Mouse (Mus musculus): ENCODE data around the gene Ebf1. TPM values are rescaled to one million over a fixed set of nuclear protein-coding genes. Genes with fewer than 3 reads are reported as not detected.

Ebf1 gene
- polyA plus RNA-seq, 1 experiment from 2014 or later: 8.1 TPM

DNA sequence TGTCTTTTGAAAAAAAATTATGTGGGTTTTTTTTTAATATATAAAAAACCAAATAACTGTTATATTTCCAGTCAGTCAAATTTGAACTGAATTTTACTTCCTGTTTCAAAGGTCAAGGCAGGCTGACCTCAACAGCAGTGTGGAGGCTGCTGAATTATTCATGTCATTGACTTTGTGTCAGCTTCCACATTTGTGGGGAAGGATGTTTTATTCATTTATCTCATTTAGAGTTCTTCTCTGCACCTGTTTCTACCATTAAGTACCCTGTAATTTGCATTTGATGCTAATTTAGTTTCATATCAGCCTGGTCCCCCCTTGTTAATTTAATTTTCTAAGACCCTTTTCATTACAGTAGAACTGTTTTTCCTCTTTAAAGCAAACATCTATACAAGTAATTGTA lies 39.8 kb downstream of the Ebf1 start:
- Histone ChIP-seq H3K4me3 (no peak overlapping the region), H3K27me3 (ENCODE audit: poor library complexity, severe bottlenecking) (peaks cover 83% of the 10 kb centered on the region), H3K27ac (no peak overlapping the region), H3K4me1 (peaks cover 40% of the 10 kb centered on the region), H3K36me3 (replicated peaks) (no peaks in the 10 kb centered on the region), H3K9me3 (no peaks in the 10 kb centered on the region)
- no peak for DNase-seq (ENCODE audit: extremely low spot score, low spot score)

DNA sequence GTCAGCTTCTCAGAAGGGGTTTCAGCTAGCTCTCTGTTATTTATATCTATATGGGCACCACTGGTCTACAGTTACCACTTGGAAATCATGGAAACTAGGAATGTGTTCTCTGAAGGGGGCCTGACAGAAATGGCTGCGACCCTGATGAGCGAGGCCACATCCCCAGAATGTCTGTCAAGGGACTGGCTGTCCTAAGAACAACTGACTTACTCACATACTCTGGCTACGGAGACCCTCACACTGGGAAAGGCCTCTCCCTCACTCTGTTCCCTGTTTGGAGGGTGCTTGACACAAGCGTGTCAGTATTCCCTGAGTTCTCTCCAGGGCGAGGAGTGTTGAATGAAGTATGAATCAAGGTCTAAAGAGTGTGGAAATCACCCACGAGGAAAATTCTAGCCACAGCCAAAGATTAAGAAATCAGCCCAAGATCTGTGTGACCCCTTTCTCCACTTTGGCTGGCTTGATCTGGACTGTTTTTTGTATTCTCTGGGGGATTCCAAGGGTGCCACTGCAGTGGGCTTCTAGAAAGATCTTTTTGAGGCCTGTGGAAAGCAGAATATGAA lies 40.8 kb downstream of the Ebf1 start:
- Histone ChIP-seq H3K9me3 (no peaks in the 10 kb centered on the region), H3K27ac (no peak overlapping the region), H3K36me3 (replicated peaks) (no peaks in the 10 kb centered on the region), H3K4me3 (no peak overlapping the region), H3K27me3 (ENCODE audit: poor library complexity, severe bottlenecking) (peaks cover 82% of the 10 kb centered on the region), H3K4me1 (peaks cover 41% of the 10 kb centered on the region)
- no peak for DNase-seq (ENCODE audit: extremely low spot score, low spot score)
- WGBS: 53% methylated on average over 6 of the region's 6 CpGs

DNA sequence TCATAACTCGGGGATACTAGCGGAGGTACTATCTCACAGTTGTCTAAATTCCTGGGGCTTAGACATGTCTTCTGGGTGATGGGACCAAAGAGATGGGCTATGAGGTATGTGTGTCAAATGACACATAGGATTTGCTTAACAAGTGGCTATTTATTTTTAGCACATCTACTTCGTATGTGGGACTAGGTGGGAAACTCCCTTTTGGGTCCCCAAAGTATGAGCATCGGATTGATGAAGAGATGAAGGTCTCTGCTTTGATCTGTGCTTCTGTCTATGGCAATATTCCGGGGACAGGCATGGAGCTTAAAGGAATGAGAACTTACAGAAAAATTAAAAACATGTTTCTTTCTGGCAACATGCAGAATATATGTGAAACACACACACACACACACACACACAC lies 44.8 kb downstream of the Ebf1 start:
- H3K36me3 ChIP-seq (replicated peaks): no peaks in the 10 kb centered on the region
- H3K27ac ChIP-seq: no peak overlapping the region
- 91% methylated on average over 5 of the region's 5 CpGs for WGBS
- H3K27me3 ChIP-seq (ENCODE audit: poor library complexity, severe bottlenecking): peaks cover 91% of the 10 kb centered on the region
- DNase-seq (ENCODE audit: extremely low spot score, low spot score): no peak
- no peaks in the 10 kb centered on the region for H3K9me3 ChIP-seq
- H3K4me1 ChIP-seq: peaks cover 51% of the 10 kb centered on the region
- no peak overlapping the region for H3K4me3 ChIP-seq

DNA sequence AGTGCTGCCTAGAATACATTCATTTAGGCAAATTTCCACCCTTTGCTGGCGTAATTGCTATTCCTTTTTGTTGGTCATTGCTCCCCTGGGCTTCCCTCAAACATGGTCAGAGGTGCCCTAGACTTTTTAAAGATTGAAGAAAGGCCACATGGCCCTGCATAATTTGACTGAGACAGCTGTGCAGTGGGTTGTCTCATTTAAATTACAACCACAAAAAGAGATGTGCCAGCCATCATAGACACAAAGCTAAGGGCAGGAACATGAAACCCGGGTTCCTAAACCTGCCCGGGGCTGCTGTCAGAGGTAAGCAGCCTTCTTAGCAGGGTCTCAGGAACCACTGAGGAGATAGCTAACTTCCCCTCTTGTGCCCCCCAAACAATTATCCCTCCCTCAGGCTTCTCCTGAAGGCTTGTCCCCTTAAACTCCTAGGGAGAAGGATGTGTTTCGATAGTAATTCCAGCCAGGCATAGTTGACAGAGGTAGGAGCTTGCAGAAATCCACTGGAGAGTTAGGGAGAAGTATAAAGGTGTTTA lies 46.6 kb downstream of the Ebf1 start:
- Histone ChIP-seq H3K27me3 (ENCODE audit: poor library complexity, severe bottlenecking) (peaks cover 88% of the 10 kb centered on the region), H3K36me3 (replicated peaks) (no peaks in the 10 kb centered on the region), H3K27ac (no peak overlapping the region), H3K9me3 (no peaks in the 10 kb centered on the region), H3K4me3 (no peak overlapping the region), H3K4me1 (peaks cover 37% of the 10 kb centered on the region)
- DNase-seq (ENCODE audit: extremely low spot score, low spot score): no peak
- 39% methylated on average over 4 of the region's 4 CpGs for WGBS

DNA sequence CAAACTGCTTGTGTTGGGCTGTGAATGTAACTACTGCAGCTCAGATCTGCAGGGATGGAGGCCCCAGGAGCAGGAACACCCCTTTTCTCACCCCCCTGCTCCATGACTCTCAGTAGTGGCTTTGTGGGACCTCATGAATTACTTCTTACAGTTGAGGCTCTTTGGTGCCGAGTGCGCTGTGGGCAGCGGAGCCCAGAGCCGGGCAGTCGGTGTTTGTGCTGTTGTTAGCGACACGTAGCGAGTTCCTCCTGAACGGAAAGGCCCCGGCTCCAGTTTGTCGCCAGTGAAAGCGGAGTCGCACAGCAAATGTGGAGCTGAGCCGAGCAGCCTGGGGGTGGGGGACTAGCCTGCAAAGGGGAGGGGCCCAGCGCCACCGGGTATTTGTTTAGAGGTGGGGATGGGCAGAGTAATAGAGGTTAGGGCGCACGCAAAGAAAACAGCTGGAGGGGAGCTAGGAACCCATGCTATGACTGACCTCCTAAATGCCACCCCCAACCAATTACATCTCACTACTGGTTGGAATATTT lies 48.1 kb downstream of the Ebf1 start:
- peak overlapping the region; percentile 48 for H3K4me3 ChIP-seq
- H3K9me3 ChIP-seq: no peaks in the 10 kb centered on the region
- DNase-seq (ENCODE audit: extremely low spot score, low spot score): peak; percentile 58
- peak overlapping the region; percentile 79 for H3K27ac ChIP-seq
- 1% methylated on average over 18 of the region's 18 CpGs for WGBS
- H3K4me1 ChIP-seq: peaks cover 37% of the 10 kb centered on the region
- H3K36me3 ChIP-seq (replicated peaks): no peaks in the 10 kb centered on the region
- H3K27me3 ChIP-seq (ENCODE audit: poor library complexity, severe bottlenecking): peaks cover 83% of the 10 kb centered on the region

- peak overlapping the region; percentile 48 for H3K4me3 ChIP-seq
Measured at GRCm38 (mm10) chr11:44665741-44666531, 48.8 kb downstream of the Ebf1 start.

DNA sequence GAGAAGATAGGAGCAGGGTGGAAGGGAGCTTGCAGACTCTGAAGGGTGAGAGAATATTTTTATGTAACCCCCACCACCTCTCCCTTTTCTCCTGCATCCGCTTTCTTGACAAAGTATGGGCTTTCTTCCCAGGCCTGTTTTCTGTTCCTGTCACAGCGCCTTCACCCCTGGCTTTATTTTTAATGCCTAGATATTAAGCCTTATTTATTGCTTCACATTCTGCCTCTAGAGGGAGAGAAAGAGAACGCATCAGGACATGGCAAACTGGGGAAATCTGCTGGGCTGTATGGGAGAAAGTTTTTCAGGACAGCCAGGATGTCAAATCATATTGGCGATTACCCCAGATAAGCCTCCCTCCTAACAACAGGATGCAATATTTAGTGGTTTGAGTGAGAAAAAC lies 49.6 kb downstream of the Ebf1 start:
- no peak for DNase-seq (ENCODE audit: extremely low spot score, low spot score)
- Histone ChIP-seq H3K4me3 (no peak overlapping the region), H3K27me3 (ENCODE audit: poor library complexity, severe bottlenecking) (peaks cover 75% of the 10 kb centered on the region), H3K27ac (no peak overlapping the region), H3K4me1 (peaks cover 37% of the 10 kb centered on the region), H3K36me3 (replicated peaks) (no peaks in the 10 kb centered on the region), H3K9me3 (no peaks in the 10 kb centered on the region)
- 62% methylated on average over 4 of the region's 4 CpGs for whole genome bisulfite sequencing

More at GRCm38 (mm10) chr11:44665741-44666531, 48.8 kb downstream of the Ebf1 start:
- Histone ChIP-seq H3K36me3 (replicated peaks) (no peaks in the 10 kb centered on the region), H3K27me3 (ENCODE audit: poor library complexity, severe bottlenecking) (peaks cover 83% of the 10 kb centered on the region), H3K4me1 (peaks cover 37% of the 10 kb centered on the region), H3K9me3 (no peaks in the 10 kb centered on the region), H3K27ac (peak overlapping the region; percentile 79)
- no peak for DNase-seq (ENCODE audit: extremely low spot score, low spot score)
- WGBS: 20% methylated on average over 7 of the region's 7 CpGs

DNA sequence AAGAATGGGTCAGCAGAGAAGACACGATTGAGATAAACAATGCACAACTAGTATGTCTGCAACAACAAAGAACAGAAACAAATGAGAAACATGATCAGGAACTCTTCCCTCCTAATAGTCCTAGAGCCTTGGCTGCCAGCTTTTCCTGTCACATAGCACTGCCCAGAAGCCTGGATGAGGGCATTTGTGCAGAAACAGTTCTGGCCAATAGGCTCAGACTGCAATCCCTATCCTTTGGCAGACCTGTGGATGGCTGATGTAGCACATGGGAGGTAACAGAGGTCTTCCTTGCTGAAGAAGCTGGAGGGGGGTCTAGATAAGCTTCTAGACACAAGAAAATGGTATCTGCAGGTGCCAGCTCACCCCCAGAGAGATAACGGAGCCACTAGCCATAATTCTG lies 64.2 kb downstream of the Ebf1 start:
- peaks cover 39% of the 10 kb centered on the region for H3K4me1 ChIP-seq
- no peaks in the 10 kb centered on the region for H3K36me3 ChIP-seq (replicated peaks)
- no peaks in the 10 kb centered on the region for H3K9me3 ChIP-seq
- H3K27ac ChIP-seq: no peak overlapping the region
- no peak for DNase-seq (ENCODE audit: extremely low spot score, low spot score)
- no peak overlapping the region for H3K4me3 ChIP-seq
- WGBS: 88% methylated on average over 2 of the region's 2 CpGs
- H3K27me3 ChIP-seq (ENCODE audit: poor library complexity, severe bottlenecking): peaks cover 53% of the 10 kb centered on the region

DNA sequence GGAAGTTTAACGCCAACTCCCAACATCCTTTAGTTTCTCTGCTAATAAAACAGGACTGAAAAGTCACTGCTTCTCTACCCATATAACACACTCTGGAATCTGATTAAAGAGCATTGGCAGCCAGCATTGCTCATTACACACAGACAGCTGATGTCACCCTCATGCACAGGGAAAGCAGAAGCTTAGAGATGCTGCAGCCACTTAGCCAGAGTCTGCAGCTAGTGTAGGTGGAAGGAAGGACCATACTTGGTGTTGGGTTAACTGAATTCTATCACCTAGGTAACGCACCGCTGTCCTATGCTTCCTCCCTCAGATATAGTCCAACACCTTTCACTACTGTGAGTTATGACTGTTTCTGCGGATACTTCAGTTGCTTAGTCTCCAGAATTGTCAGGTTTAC lies 64.9 kb downstream of the Ebf1 start:
- no peak for DNase-seq (ENCODE audit: extremely low spot score, low spot score)
- Histone ChIP-seq H3K36me3 (replicated peaks) (no peaks in the 10 kb centered on the region), H3K9me3 (no peaks in the 10 kb centered on the region), H3K4me3 (no peak overlapping the region), H3K4me1 (peaks cover 43% of the 10 kb centered on the region), H3K27ac (no peak overlapping the region), H3K27me3 (ENCODE audit: poor library complexity, severe bottlenecking) (peaks cover 57% of the 10 kb centered on the region)
- 91% methylated on average over 4 of the region's 4 CpGs for WGBS

GRCm38 (mm10) chr11:44682703-44683539 lies 65.8 kb downstream of the Ebf1 start:
- Histone ChIP-seq H3K9me3 (no peaks in the 10 kb centered on the region), H3K4me3 (peak overlapping the region; percentile 28), H3K27ac (peak overlapping the region; percentile 70), H3K27me3 (ENCODE audit: poor library complexity, severe bottlenecking) (peaks cover 51% of the 10 kb centered on the region), H3K36me3 (replicated peaks) (no peaks in the 10 kb centered on the region), H3K4me1 (peaks cover 43% of the 10 kb centered on the region)
- 21% methylated on average over 18 of the region's 18 CpGs for WGBS
- no peak for DNase-seq (ENCODE audit: extremely low spot score, low spot score)

DNA sequence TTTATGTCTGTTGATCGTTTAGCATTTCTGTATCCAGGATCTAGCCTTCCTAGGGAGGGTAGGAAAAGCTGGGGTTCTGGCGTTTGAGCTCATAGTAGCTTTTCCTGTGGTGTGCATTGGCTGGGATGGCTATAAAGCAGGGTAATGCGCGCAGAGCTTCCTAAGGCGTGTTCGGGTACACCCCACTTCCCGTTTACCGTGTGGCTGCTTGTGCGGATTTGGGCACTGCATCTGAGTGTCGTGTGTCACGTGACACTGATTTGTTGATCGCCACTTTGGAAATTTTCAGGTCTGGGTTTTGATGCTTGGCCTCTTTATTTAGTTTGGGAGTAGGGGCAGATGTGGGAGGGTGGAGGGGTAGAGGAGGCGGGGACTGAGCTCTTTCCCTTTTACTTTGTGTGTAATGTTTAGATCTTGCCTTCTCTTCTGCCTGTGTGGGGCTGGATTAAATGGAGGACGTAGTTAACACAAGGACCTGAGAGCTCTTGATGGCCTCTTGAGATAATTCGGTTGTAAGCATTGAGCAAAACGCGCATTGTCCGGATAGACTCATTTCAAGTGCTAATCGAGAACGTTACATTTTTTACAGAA lies 67.5 kb downstream of the Ebf1 start:
- 0 out of 2 replicates have a peak overlapping the region, but pooled peaks have one; percentile 12 for H3K27ac ChIP-seq
- 56% methylated on average over 20 of the region's 20 CpGs for WGBS
- peaks cover 54% of the 10 kb centered on the region for H3K27me3 ChIP-seq (ENCODE audit: poor library complexity, severe bottlenecking)
- H3K9me3 ChIP-seq: no peaks in the 10 kb centered on the region
- H3K4me1 ChIP-seq: peaks cover 46% of the 10 kb centered on the region
- no peak for DNase-seq (ENCODE audit: extremely low spot score, low spot score)
- H3K36me3 ChIP-seq (replicated peaks): no peaks in the 10 kb centered on the region
- no peak overlapping the region for H3K4me3 ChIP-seq

DNA sequence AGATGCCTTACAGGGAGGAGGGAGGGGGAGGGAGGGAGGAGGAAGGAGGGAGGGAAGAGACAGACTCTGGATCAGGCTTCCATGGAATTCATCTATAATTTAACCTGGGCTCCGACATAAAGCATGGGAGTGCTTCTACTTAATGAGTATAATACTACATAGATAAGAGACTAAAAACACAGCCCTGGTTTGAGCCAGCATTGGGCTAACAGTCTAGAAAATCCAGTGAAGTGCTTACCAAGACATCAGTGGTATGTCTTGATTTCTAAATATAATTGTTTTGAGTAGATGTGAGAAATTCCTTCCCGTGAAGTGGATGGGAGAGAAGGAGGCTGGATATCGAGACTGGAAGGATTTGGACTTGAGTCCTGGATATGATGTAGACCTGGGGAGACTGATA lies 68.0 kb downstream of the Ebf1 start:
- 79% methylated on average over 3 of the region's 3 CpGs for WGBS
- Histone ChIP-seq H3K27me3 (ENCODE audit: poor library complexity, severe bottlenecking) (peaks cover 59% of the 10 kb centered on the region), H3K27ac (no peak overlapping the region), H3K36me3 (replicated peaks) (no peaks in the 10 kb centered on the region), H3K9me3 (no peaks in the 10 kb centered on the region), H3K4me3 (no peak overlapping the region), H3K4me1 (peaks cover 51% of the 10 kb centered on the region)
- DNase-seq (ENCODE audit: extremely low spot score, low spot score): no peak

Measured in forebrain, embryonic 10.5 days (tissue).